Mouse (Mus musculus) bone marrow, adult 2 months (tissue): Measurements from ENCODE around the gene Gramd1b.

Experiments
- CTCF ChIP-seq: fragments of 200-500 bp; IDR thresholded peaks from 2 replicates; pipeline ENCODE4 v1.5.1; 2011; ENCODE audit warnings: low read length, control low read depth; ENCODE audit not compliant: control insufficient read depth, insufficient read depth
- POLR2A ChIP-seq: fragments of 200-500 bp; IDR thresholded peaks from 2 replicates; pipeline ENCODE4 v1.6.1; 2011; ENCODE audit warnings: low read depth, mild to moderate bottlenecking, control low read depth, low read length, borderline replicate concordance; ENCODE audit not compliant: control insufficient read depth

- TF ChIP-seq CTCF, result no peak
- TF ChIP-seq POLR2A, result no peak
Measured at GRCm38 (mm10) chr9:40424874-40425273, 106.3 kb downstream of the Gramd1b start.
